Mouse (Mus musculus) frontal cortex, adult (tissue): Measurements from ENCODE around the gene Grhpr.
A peak's percentile ranks its signal among the peaks of the same experiment; 100 is the strongest.
"Not testable (repeated sequence)": the region's sequence is repeated elsewhere in the genome, so short reads cannot be mapped to it uniquely, and the experiment has no call there.

Source experiments
- ATAC-seq: cut with Nextera tagmentation; 2 replicates; pipeline ENCODE4 v1.9.2; 2017; ENCODE audit warnings: mild to moderate bottlenecking, moderate library complexity, mixed read lengths; ENCODE audit not compliant: low TSS enrichment

Gene Grhpr

GRCm38 (mm10) chr4:44974331-44974730, 6.9 kb upstream of the Grhpr start:
- no peak for ATAC-seq

- ATAC-seq = no peak
Observed at GRCm38 (mm10) chr4:44976026-44976615, 5.1 kb upstream of the Grhpr start.

DNA sequence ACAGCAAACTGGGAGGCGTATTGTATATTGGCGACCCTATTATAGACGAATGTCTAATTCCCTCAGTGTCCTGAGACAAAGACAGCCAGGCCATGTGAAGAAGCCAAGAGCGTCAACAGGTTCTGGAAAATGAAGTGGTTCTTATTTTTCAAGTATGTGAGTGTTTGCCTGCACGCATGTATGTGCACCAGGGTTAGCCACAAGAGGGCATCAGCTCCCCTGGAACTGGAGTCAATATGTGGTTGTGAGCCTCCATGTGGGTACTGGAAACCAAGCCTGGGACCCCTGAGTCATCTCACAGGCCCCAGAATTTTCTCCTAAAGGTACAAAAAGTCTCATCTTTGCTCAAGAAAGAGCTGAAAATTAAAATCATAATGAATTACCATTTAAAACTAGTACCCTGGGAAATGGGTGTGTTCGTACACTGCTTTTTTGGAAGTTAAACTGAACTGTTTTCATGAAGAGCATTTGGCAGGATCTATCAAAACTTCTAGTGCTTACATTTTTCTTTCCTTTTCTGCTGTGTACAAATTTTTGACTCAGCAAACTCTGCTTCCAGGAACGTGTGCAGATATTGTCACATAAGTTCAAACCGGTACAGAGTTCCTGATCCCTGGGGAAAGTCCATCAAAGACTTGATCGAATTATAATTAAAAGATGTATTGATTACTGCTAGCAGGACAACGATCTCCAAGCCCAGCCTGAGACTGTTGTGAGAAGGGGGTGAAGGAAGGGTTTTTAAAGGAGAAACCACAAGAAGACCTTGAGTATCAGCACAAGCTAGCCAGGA, 4.1 kb upstream of the Grhpr start:
- no peak for ATAC-seq

- no peak for ATAC-seq
Observed at GRCm38 (mm10) chr4:44978175-44978574, 3.0 kb upstream of the Grhpr start.

DNA sequence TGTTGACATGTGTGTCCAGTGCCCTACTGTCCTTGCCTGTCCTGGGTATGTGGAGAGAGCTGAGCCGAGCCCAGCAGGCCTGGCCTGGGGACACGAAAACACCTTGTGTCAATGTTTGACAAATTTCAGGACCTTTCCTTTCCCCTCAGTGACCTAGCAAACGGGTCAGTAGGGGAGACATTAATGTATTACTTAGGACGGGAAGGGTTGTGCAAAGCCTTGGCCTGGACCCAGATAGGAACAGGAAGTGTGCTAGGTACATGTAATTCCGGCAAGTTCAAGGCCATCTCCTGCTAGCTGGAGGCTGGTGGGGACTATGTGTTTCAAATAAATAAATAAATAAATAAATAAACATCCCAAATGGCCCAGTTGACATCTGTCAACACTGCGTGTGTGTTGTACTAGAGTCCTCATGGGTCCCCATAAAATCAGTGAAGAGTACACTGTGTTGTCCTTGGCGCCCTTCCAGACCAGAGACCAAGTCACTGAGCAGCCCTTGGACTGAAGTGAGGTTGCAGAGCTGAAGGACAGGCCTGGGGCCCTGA, 1.3 kb upstream of the Grhpr start:
- no peak for ATAC-seq

- no peak for ATAC-seq
Observed at GRCm38 (mm10) chr4:44981974-44982287, 736 bp downstream of the Grhpr start.

DNA sequence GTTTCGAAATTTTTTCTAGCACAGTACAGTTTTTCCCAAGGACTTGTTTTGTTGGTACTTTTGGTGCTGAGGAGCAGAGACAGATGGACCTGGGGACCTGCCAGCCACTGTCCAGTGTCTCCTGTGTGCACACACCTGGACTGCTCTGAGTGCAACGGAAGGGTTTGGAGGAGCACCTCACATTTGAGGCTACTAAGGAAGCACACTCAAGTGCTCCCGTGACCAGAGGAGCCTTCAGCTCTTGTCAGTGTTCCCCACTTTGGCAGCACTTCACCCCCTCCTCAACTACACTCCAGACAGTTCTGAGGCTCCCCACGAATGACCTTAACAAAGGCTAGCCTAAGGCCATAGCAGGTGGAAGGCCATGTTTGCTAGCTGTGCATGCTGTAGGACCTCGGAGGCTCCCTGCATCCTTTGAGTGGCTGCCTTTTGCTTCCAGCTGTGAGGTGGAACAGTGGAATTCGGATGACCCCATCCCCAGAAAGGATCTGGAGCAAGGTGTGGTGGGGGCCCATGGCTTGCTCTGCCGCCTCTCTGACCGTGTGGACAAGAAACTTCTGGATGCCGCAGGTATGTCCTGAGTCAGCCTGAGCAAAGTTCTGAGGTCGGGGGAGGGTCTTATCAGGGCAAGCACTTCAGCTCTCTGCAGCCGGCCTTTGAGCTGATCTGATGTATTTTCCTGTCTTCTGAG, 1.4 kb downstream of the Grhpr start:
- ATAC-seq = no peak

DNA sequence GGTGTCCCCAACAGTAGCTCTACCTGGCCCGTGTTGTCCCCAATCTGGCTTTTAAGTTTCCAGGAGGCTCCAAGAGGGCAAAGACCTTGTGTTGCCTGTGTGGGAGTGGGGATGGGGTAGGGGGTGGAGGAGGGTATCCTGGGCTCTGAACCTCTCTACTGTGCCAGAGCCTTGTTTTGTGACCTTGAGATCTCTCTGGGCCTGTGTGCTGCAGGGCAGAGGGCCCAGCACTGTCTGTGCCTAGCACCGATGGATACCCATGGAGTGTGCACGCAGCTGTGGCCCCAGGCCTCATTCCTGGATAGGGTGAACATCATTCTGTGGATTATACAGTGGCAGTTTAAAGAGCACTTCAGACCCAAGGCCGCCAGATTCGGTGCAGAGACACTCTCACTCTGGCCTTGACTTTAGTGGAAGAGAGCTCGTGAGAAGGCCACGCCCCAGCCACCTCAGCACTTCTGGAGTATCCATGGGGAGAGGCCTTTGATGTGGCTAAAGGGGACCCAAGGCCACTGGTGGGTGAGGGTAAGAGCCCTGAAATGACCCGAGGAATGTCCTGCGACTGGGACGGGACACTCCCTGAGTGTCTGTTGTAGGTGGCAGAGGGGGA, 2.0 kb downstream of the Grhpr start:
- no peak for ATAC-seq

DNA sequence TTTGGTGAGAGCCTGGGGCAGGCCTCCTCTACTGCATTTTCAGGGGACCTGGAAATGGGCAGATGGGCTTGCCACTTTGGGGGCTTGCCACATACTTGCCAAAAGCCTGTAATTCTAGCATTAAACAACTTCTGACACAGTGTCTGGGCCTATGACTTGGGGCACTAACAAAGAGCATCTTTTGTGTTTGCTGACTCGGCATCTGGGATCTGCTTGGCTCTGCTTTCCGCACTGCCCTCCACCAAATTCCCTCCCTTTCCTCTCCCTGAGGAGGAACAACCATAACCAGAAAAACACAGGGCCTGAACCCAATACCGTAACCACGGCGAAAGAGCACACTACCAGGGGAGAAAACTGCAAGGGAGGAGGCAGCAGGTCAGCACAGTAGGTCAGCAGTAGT, 9.4 kb downstream of the Grhpr start:
- ATAC-seq = no peak

- ATAC-seq = not testable (repeated sequence)
Observed at GRCm38 (mm10) chr4:44992330-44992729, 11.1 kb downstream of the Grhpr start.

DNA sequence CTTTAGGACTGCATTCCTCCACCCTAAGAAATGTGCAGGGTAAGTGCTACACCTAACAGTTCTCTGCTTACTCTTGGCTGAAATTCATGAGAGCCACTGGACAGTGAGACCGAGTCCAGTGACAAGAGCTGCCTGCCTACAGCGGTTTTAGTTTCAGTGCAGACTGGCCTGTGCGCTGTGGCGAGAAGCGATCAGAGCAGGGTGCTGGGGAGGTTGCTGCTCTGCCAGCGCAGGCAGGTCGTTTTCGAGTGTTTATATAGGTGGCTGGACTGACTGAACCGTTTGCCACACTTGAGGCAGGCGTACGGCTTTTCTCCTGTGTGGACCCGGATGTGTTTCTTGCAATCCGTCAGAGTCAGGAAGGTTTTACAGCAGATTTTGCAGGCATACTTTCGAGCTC, 12.0 kb downstream of the Grhpr start:
- ATAC-seq = not testable (repeated sequence)

DNA sequence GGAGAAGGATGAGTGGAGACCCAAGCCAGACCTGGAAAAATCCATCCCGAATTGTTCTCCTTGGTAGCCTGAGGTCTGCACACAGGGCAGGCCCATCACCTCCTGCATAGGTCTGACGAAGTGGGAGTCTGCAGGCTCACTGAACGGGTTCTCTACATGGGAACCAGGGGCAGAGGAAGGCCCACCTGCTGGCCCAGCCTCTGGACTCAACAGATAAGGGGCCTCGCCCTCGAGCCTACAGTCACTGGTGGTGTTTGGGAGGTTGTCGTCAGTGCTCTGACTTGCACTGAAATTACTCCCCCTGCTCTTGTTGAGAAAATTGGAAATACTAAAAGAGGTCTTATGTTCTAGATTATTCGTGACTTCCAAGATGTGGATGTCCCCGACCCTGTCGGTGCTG, 12.7 kb downstream of the Grhpr start:
- ATAC-seq = no peak

- ATAC-seq = no peak
Observed at GRCm38 (mm10) chr4:44994776-44995175, 13.6 kb downstream of the Grhpr start.

GRCm38 (mm10) chr4:44998071-44998470, 16.9 kb downstream of the Grhpr start:
- no peak for ATAC-seq

DNA sequence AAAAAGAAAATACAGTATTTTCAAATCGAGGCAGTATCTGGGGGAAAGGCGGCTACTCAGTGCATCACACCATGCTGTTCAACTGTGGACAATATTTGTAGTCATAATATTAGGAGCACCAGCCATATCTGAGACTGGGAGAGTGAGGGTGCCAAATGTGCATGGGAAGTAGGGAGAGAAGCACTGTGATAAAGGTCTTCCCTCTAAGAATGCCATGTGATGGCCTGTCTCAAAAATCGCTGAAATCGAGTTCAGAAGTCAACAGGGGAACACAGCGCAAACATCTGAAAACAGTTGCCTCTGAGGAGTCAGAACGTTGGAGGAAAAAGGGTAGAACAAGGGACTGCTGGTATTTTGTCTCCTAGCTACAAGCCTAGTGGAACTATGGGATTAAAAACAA, 18.8 kb downstream of the Grhpr start:
- no peak for ATAC-seq

- no peak for ATAC-seq
Observed at GRCm38 (mm10) chr4:45005452-45005851, 24.3 kb downstream of the Grhpr start.

DNA sequence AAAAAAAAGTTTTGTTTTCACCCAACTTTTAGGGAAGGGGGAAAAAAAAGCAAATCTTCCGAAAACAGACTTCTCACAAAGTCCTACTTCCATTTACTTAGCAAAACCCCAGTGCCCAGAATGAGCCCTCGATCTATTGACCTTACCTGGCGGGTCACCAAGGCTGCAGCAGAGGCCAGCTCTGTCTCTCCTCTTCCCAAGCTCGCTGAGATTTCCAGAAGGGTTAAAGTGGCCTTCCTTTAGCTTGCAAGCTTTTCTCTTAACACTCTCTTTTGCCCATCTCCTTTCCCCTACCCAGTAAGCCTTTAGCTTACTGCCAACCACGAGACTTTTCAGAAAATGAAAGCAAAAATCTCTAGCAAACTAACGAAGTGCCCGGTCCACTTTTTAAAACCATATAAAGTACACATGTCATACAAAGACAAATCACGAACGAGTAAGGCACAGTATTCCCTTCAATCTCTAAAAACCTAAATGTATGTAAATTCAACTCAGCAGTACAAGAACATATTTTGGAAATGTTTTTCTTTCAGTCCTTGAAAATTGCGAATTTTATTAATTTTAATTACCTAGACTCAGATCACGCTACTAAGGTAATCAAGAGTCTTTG, 29.7 kb downstream of the Grhpr start:
- ATAC-seq = no peak

DNA sequence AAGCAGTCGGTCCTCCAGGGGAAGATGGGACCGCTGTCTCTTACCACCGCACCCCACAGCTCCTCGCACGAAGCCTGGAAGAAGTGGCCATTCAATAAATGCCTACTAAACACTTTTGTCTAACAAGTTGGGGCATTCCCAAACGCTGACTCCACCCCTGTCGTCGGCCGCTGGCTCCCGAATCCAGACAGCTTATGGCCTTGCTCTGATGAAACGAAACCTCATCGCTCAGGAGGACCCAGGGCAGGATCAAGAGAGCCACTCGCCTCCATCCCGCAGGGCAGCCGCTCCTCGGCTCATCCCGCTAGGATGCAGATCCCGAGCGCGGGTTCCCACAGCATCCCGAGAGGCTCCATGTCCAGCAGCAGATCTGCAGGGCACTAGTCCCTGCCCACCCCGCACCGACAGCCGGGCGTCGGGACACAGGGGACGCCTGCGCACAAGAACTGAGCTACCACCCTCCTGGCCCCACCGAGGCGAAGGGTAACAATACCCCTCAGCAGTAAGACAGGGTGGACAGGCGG, 30.4 kb downstream of the Grhpr start:
- peak; percentile 38 for ATAC-seq

GRCm38 (mm10) chr4:45012105-45012975, 31.1 kb downstream of the Grhpr start, which contains the start of gene Zbtb5:
TSS of gene Zbtb5 (minus strand) at chr4:45012412.
- ATAC-seq = peak; percentile 94

DNA sequence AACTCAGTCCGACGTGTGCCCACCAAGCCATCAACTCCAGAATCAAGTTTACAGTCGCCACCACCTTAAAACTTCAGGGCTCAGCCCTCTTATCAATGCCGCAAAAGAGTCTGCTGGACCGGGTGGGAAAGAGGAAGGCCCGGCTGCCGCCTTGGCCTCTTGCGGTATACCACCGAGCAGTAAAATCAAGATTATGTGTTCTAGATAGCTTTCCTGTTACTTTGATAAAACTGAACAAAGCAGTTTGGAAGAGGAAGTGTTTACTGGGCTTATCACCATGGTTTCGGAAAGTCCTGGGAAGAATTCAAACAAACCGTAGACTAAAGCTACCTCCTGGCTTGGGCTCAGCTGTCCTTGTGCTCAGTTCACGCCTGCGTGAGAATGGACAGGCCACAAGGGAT, 31.8 kb downstream of the Grhpr start:
- no peak for ATAC-seq

DNA sequence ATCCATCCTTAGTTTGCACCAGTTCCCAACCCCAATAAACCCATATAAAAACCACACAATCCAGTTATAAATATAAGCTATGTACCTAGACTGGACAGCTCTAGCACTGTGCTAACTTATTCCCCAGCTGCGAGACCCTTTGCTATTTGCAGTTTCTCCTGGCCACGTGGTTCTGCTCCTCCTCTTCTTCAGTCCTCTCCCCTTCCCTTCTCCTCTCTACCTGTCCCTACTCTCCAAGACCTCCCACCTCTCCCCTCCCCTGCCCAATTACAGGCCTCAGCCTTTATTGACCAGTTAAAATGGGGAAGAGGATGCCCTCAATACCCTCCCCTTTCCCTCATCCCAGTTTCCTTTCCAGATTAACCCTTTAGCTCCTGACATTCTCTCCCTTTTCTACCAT, 32.3 kb downstream of the Grhpr start:
- no peak for ATAC-seq
